Mouse (Mus musculus): ENCODE measurements around the gene Fbxo17.

Gene Fbxo17

DNA sequence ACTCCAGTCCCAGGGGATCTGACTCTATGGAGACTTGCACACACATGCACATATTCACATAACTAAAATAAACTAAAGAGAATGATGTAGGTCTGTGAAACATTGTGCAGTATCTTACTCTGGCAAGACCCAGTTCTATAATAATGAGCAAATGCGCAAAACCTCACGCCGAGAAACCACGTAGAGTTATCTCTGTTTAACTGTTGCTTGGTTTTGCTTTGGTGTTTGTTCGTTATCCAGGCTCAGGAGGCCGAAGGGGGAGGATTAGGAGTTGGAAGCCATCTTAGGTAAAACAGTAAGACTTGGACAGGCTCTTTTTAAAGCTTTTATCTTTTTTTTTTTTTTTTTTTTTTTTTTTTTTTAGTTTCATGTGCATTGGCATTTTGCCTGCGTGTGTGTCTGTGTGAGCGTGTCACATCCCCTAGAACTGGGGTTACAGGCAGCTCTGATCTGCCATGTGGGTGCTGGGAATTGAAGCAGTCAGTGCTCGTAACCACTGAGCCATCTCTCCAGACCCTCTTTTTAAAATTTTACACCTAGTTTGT is 52.9 kb downstream of the Fbxo17 start:
- no peak for DNase-seq

DNA sequence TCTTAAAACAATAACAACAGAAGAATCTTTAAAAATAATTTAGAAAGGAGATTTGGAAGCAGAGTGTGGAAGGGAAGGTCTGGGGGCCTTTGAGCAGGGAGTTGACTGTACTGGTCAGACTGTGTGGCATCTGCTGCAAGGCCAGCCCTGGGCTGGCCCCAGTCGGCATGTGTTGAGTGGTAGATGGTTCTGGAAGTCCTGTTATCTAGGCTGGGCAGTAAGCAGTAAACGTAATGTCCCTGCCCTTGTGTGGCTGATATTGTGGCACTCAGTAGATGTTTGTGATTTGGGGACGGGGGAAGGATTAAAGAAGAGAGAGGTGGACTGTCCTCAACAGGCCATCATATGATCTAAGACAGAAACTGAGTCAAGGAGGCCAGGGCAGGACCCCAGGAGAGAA is 53.7 kb downstream of the Fbxo17 start:
- no peak for DNase-seq

DNA sequence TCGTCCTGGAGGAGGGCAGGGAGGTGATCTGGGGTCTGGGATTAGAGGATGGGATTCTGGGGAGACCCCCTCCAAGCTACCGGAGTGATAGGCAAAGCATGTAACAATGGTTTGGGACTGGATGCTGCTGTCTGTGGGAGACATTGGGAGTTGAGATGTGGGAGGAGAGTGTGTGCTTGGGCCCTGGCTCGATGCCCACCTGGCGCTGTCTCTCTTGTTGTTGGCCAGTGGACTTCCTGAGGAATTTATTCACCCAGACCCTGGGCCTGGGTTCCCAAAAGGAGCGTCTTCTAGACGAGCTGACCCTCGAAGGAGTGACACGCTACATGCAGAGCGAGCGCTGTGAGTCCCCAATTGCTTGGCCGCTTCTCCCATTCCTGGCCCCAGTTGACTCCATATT is 55.3 kb downstream of the Fbxo17 start:
- no peak for DNase-seq

DNA sequence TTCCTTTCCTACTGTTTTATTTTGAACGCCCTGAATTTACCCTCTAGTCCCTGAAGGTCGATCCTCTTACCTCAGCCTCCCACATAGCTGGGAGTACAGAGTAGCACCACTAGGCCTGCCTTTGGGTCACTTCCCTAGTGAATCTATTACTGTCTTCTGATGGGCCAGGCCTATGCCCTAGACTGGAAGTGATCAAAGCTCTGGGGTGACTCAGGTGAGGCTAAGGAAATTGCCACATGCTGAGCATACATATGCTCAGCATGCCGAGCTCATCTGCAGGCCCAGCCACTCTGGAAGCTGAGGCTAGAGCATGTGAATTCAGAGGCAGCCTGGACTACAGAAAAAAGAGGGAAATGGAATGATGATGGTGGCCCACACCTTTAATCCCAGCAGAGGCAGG is 56.6 kb downstream of the Fbxo17 start:
- no peak for DNase-seq

DNA sequence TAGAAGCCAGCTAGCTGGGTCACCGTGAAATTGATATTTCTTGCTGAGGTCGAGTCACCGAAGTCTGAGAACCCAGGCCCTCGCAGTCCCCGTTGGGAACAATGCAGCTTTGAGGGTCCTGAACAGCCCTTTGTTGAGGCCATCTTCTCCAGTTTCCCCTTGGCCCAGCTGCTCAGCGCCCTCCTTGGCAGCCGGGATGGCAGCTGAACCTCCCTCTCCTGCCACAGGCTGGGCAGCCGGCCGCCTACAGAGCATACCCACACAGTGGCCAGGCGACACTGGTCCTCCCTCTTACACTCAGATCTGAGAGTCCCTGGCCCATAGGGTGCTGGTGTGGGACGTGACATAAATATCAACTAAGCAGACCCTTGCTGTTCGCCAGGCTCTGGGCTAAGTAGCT is 57.6 kb downstream of the Fbxo17 start:
- peak; percentile 48 for DNase-seq

DNA sequence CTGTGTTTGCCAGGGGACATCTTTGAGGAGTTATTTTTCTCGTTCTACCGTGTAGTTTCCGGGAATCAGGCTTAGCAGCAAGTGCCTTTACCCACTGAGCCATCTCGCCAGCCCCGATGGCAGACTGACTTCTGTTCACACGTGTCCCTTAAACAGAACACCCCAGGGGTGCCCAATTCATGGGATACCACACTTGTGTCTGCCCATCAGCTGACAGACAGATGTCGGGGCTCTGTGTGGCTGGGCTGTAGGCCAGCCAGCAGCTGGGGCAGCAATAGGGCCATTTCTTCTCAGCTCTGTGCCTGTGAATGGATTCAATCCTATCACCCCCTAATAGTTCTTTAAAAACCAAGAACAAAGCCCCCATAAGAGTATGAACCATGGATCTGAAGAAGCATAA is 58.5 kb downstream of the Fbxo17 start:
- no peak for DNase-seq

DNA sequence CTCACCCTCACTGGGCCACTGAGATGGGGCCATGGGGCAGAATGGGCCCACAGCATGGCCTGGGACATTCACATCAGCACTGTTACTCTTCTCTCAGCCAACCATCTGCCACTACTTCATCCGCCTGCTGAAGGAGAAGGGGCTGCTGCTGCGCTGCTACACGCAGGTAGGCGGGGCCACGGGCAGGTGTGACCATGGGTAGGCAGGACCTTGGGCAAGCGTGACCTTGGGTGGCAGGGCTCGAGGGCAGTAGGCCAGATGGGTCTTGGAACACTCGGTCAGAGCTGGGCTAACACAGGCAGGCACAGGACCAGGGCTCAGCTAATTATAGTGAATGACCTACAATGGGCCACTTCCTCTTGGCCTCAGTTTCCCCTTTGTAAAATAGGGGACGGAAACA is 62.2 kb downstream of the Fbxo17 start:
- DNase-seq: no peak

DNA sequence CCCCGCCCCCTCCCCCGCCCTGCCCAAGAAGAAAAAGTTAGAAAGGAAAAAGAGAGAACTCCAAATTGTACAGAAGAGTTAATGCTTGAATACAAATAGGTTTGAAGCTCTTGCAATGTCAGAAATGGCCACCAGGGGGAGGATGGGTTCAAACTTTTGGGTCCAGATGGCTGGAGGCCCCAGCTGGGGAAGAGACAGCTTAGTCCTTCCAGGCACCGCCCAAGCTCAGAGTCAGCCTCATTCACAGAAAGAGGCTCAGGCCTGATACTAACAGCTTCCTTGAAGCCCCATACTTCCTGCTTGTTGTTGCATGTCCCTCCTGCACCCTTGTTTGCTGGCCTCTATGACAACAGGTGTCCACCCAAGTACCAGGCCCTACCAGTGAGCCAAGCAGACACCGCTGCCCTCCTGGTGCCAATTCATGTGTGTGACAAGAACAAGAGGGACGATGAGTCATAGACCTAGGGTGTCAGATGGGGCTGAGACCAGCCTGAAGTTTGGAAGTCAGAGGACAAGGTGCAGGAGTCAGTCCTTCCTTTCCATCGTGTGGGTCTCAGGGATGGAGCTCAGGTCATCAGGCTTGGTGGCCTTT is 63.6 kb downstream of the Fbxo17 start:
- DNase-seq: peak; percentile 84

DNA sequence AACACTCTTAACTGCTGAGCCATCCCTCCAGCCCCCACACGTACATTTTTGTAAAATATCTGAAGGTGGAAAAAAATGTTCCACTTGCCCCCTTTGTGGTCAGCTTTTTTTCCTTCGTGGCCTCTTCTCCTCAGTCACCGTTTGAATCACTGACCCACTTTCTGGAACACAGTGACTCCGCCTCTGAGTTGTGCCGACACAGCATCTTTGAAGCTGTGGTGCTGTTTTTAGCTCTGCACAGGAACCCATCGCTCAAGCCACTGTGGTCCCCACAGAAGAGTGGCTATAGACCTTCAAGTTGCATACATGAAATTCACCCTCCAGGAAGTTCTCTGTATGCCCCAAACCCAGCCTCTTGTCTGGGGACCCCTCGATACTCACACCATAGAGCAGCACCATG is 64.3 kb downstream of the Fbxo17 start:
- peak; percentile 68 for DNase-seq

DNA sequence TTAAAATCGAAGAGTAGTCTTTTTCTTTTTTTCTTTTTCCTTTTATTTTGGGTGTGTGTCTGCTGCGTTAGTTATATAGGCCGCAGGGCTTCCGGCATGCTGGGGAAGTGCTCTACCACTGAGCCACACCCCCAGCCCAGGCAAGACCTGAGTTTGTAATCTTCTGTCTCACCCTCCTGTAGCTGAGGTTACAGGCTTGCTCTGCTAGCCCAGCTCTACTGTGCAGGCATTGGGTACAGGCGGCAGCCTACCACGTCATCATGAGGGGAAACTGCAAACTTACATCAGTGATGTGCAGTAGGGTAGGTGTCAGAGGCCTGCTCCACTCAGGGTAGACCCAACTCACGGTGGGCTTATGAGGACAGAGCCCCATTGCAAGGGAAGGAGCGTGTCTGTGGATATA is 64.7 kb downstream of the Fbxo17 start:
- DNase-seq: no peak

DNA sequence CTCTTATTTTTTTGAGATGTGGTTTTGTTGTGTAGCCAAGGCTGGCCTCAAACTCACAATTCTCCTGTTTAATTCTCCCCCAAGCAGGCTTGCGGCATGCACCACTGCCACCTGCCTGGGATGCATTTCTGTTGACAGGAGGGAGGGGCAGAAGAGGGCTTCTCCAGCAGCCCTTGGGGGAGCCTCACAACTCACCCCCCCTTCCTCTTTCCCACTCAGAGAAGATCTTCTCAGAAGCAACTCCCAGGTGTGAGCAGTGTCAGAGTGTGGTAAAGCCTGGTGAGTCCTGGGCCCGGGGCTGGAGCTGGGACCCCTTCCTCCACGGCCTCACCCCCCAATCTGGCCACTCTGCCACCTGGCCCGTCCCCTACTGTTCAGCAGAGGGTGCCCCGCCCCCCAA is 68.6 kb downstream of the Fbxo17 start:
- no peak for DNase-seq
